Mouse (Mus musculus): Measurements from ENCODE around the gene Epas1. TPM values are rescaled to one million over a fixed set of nuclear protein-coding genes. Genes with fewer than 3 reads are reported as not detected.

Epas1 gene
- total and polyA plus RNA-seq, 3 experiments: not detected

- H3K79me2 ChIP-seq (ENCODE audit: control insufficient read depth, insufficient read depth, low read length, poor library complexity): no peaks in the 10 kb centered on the region
- peaks cover 0 to 6% of the 10 kb centered on the region in 2 experiments; a peak in 2 of 4 replicates for H3K27me3 ChIP-seq (ENCODE audit: control insufficient read depth in 1 of 2, insufficient read depth in 2 of 2, low read length in 2 of 2)
- no peaks in the 10 kb centered on the region for H3K9me3 ChIP-seq (replicated peaks; ENCODE audit: insufficient read depth, low read length)
- no peaks in the 10 kb centered on the region for H3K36me3 ChIP-seq (ENCODE audit: control insufficient read depth in 1 of 2, insufficient read depth in 2 of 2, low read length in 2 of 2)
- no peak overlapping the region for H3K27ac ChIP-seq (ENCODE audit: control insufficient read depth, low read depth, low read length)
- TF ChIP-seq TCF12 (IDR thresholded peaks at IDR 0.05; ENCODE audit: low read depth, low read length): no peak
- no peak for TF ChIP-seq USF2 (IDR thresholded peaks at IDR 0.05; ENCODE audit: borderline replicate concordance in 1 of 2, insufficient read depth in 1 of 2, low read depth in 1 of 2, low read length in 2 of 2)
- TF ChIP-seq CHD1 (IDR thresholded peaks at IDR 0.05; ENCODE audit: low read depth, low read length): no peak
- no peak for TF ChIP-seq TAL1 (IDR thresholded peaks at IDR 0.05; ENCODE audit: low read length)
- TF ChIP-seq GATA1 (IDR thresholded peaks at IDR 0.05; ENCODE audit: low read depth, low read length): no peak
- no peak for TF ChIP-seq ZKSCAN1 (IDR thresholded peaks at IDR 0.05; ENCODE audit: low read depth, low read length)
- TF ChIP-seq CTCF (IDR thresholded peaks at IDR 0.05 in 2 of 3, conservative IDR thresholded peaks at IDR 0.05 in 1 of 3; ENCODE audit: control insufficient read depth in 1 of 3, insufficient read depth in 1 of 3, low read depth in 2 of 3, low read length in 3 of 3, poor library complexity in 1 of 3, severe bottlenecking in 1 of 3): no peak
- TF ChIP-seq SIN3A (IDR thresholded peaks at IDR 0.05; ENCODE audit: low read length): no peak
- TF ChIP-seq ELF1 (IDR thresholded peaks at IDR 0.05; ENCODE audit: low read depth, low read length): no peak
- no peak for TF ChIP-seq USF1 (IDR thresholded peaks at IDR 0.05; ENCODE audit: low read depth, low read length)
- no peak for TF ChIP-seq NRF1 (IDR thresholded peaks at IDR 0.05; ENCODE audit: insufficient read depth, low read depth, low read length, poor library complexity, severe bottlenecking)
- TF ChIP-seq CHD2 (IDR thresholded peaks at IDR 0.05; ENCODE audit: low read length): no peak
- TF ChIP-seq POLR2A (IDR thresholded peaks at IDR 0.05; ENCODE audit: control insufficient read depth in 1 of 2, insufficient read depth in 1 of 2, low read depth in 1 of 2, low read length in 2 of 2, poor library complexity in 1 of 2): no peak
- TF ChIP-seq MXI1 (IDR thresholded peaks at IDR 0.05; ENCODE audit: low read depth, low read length): no peak
- TF ChIP-seq GABPA (IDR thresholded peaks at IDR 0.05; ENCODE audit: low read depth, low read length): no peak
- no peak for TF ChIP-seq E2F4 (IDR thresholded peaks at IDR 0.05; ENCODE audit: borderline replicate concordance, low read depth, low read length)
- no peak for TF ChIP-seq ZNF384 (IDR thresholded peaks at IDR 0.05; ENCODE audit: low read depth, low read length)
- no peak for DNase-seq (ENCODE audit: low read depth, low spot score)
- H3K4me3 ChIP-seq (ENCODE audit: control insufficient read depth in 1 of 2, insufficient read depth in 1 of 2, low read depth in 2 of 2, low read length in 2 of 2): no peak overlapping the region
- H3K4me1 ChIP-seq (ENCODE audit: control insufficient read depth in 1 of 2, insufficient read depth in 2 of 2, low read length in 2 of 2): no peaks in the 10 kb centered on the region
- H3K9ac ChIP-seq (ENCODE audit: control insufficient read depth, low read depth, low read length, poor library complexity, severe bottlenecking): no peak overlapping the region
These were observed 19.6 kb downstream of the Epas1 start for GRCm38 (mm10) chr17:86772929-86773588.

GRCm38 (mm10) chr17:86776538-86776937 is 23.0 kb downstream of the Epas1 start:
- Histone ChIP-seq H3K4me1 (ENCODE audit: control insufficient read depth in 1 of 2, insufficient read depth in 2 of 2, low read length in 2 of 2) (no peaks in the 10 kb centered on the region; a peak in 1 of 4 replicates), H3K36me3 (ENCODE audit: control insufficient read depth in 1 of 2, insufficient read depth in 2 of 2, low read length in 2 of 2) (no peaks in the 10 kb centered on the region), H3K9me3 (replicated peaks; ENCODE audit: insufficient read depth, low read length) (no peaks in the 10 kb centered on the region), H3K4me3 (ENCODE audit: control insufficient read depth in 1 of 2, insufficient read depth in 1 of 2, low read depth in 2 of 2, low read length in 2 of 2) (no peak overlapping the region), H3K79me2 (ENCODE audit: control insufficient read depth, insufficient read depth, low read length, poor library complexity) (no peaks in the 10 kb centered on the region), H3K9ac (ENCODE audit: control insufficient read depth, low read depth, low read length, poor library complexity, severe bottlenecking) (no peak overlapping the region), H3K27me3 (ENCODE audit: control insufficient read depth in 1 of 2, insufficient read depth in 2 of 2, low read length in 2 of 2) (peaks cover 0 to 3% of the 10 kb centered on the region in 2 experiments; a peak in 2 of 4 replicates), H3K27ac (ENCODE audit: control insufficient read depth, low read depth, low read length) (no peak overlapping the region)
- DNase-seq (ENCODE audit: low read depth, low spot score): no peak
- no peak for TF ChIP-seq KAT2A (conservative IDR thresholded peaks at IDR 0.05; ENCODE audit: low read depth, low read length)
- TF ChIP-seq ELF1 (IDR thresholded peaks at IDR 0.05; ENCODE audit: low read depth, low read length): no peak
- no peak for TF ChIP-seq MEF2A (IDR thresholded peaks at IDR 0.05; ENCODE audit: extremely low read depth, insufficient replicate concordance, low read depth, low read length, poor library complexity, severe bottlenecking)
- TF ChIP-seq CHD2 (IDR thresholded peaks at IDR 0.05; ENCODE audit: low read length): no peak
- TF ChIP-seq E2F4 (IDR thresholded peaks at IDR 0.05; ENCODE audit: borderline replicate concordance, low read depth, low read length): no peak
- TF ChIP-seq BHLHE40 (IDR thresholded peaks at IDR 0.05; ENCODE audit: borderline replicate concordance, low read depth, low read length): no peak
- TF ChIP-seq ZC3H11A (IDR thresholded peaks at IDR 0.05; ENCODE audit: low read depth, low read length): no peak
- no peak for TF ChIP-seq EP300 (IDR thresholded peaks at IDR 0.05; ENCODE audit: low read depth in 1 of 2, low read length in 2 of 2)
- TF ChIP-seq TAL1 (IDR thresholded peaks at IDR 0.05; ENCODE audit: low read length): no peak
- no peak for TF ChIP-seq MAFK (IDR thresholded peaks at IDR 0.05; ENCODE audit: borderline replicate concordance, low read depth, low read length)
- TF ChIP-seq CTCF (IDR thresholded peaks at IDR 0.05 in 2 of 3, conservative IDR thresholded peaks at IDR 0.05 in 1 of 3; ENCODE audit: control insufficient read depth in 1 of 3, insufficient read depth in 1 of 3, low read depth in 2 of 3, low read length in 3 of 3, poor library complexity in 1 of 3, severe bottlenecking in 1 of 3): no peak
- TF ChIP-seq TBP (IDR thresholded peaks at IDR 0.05; ENCODE audit: low read depth, low read length): no peak
- TF ChIP-seq CHD1 (IDR thresholded peaks at IDR 0.05; ENCODE audit: low read depth, low read length): no peak
- no peak for TF ChIP-seq MXI1 (IDR thresholded peaks at IDR 0.05; ENCODE audit: low read depth, low read length)
- no peak for TF ChIP-seq GABPA (IDR thresholded peaks at IDR 0.05; ENCODE audit: low read depth, low read length)
- no peak for TF ChIP-seq TCF12 (IDR thresholded peaks at IDR 0.05; ENCODE audit: low read depth, low read length)
- no peak for TF ChIP-seq USF1 (IDR thresholded peaks at IDR 0.05; ENCODE audit: low read depth, low read length)
- TF ChIP-seq NRF1 (IDR thresholded peaks at IDR 0.05; ENCODE audit: insufficient read depth, low read depth, low read length, poor library complexity, severe bottlenecking): no peak
- TF ChIP-seq ETS1 (IDR thresholded peaks at IDR 0.05; ENCODE audit: low read depth, low read length): no peak
